Mouse (Mus musculus): ENCODE measurements around the gene Sdr42e1. TPM values are rescaled to one million over a fixed set of nuclear protein-coding genes. Genes with fewer than 3 reads are reported as not detected.

Gene Sdr42e1
- polyA plus RNA-seq, 1 experiment from 2014 or later = 1.1 TPM

Other genes starting within 250 kb of the Sdr42e1 start
- 0.50 and 0.93 TPM in 2 replicates for gene Plcg2, start 175.4 kb downstream of the Sdr42e1 start, polyA plus RNA-seq (2014; fragmentation: Nextera tagmentation; extraction: Ambion mirVana)
- gene Hsd17b2, start 28.2 kb upstream of the Sdr42e1 start, polyA plus RNA-seq (2014; fragmentation: Nextera tagmentation; extraction: Ambion mirVana) = 0.36 TPM in 1 of 2 replicates, not detected in the other
- 33.3 and 36.7 TPM in 2 replicates for gene Mphosph6, start 128.3 kb upstream of the Sdr42e1 start, polyA plus RNA-seq (2014; fragmentation: Nextera tagmentation; extraction: Ambion mirVana)

Data from neural tube, embryonic 14.5 days (tissue).